Mouse (Mus musculus) stomach, embryonic 16.5 days (tissue): ENCODE results near the gene Crebbp. TPM values are rescaled to one million over a fixed set of nuclear protein-coding genes. Genes with fewer than 3 reads are reported as not detected.

Experiments
- ATAC-seq: fragments of 200-750 bp; cut with Nextera tagmentation; 2 replicates; pipeline ENCODE4 v1.8.0; 2017; ENCODE audit warnings: moderate number of reproducible peaks, moderate TSS enrichment; ENCODE audit not compliant: insufficient read depth, low FRiP score
- H3K27ac ChIP-seq: fragments of 300-500 bp; sonication (generic); 2 replicates; pipeline ENCODE4 v1.5.1; 2014; ENCODE audit warnings: low read length
- H3K27me3 ChIP-seq: fragments of 300-500 bp; sonication (generic); 2 replicates; pipeline ENCODE4 v1.6.1; 2014; ENCODE audit warnings: low read length, control low read depth, mixed read lengths; ENCODE audit not compliant: control insufficient read depth, insufficient read depth
- H3K36me3 ChIP-seq: fragments of 300-500 bp; sonication (generic); 2 replicates; pipeline ENCODE4 v1.6.1; 2014; ENCODE audit warnings: low read length; ENCODE audit not compliant: control insufficient read depth, insufficient read depth
- H3K4me1 ChIP-seq: fragments of 300-500 bp; sonication (generic); 2 replicates; pipeline ENCODE4 v1.6.1; 2014; ENCODE audit warnings: low read length, control low read depth, mixed read lengths; ENCODE audit not compliant: control insufficient read depth, insufficient read depth
- H3K4me2 ChIP-seq: fragments of 300-500 bp; sonication (generic); 2 replicates; pipeline ENCODE4 v1.6.1; 2014; ENCODE audit warnings: low read depth, low read length, mixed read lengths
- H3K4me3 ChIP-seq: fragments of 300-500 bp; sonication (generic); replicated peaks from 2 replicates; pipeline ENCODE4 v1.5.1; 2014; ENCODE audit warnings: mild to moderate bottlenecking, low read length
- H3K9ac ChIP-seq: fragments of 300-500 bp; sonication (generic); 2 replicates; pipeline ENCODE4 v1.6.1; 2014; ENCODE audit warnings: low read length
- H3K9me3 ChIP-seq: fragments of 300-500 bp; sonication (generic); replicated peaks from 2 replicates; pipeline ENCODE4 v1.6.1; 2016; ENCODE audit warnings: low read length, control low read depth; ENCODE audit not compliant: control insufficient read depth
- WGBS: fragments of 180-500 bp; shearing (Covaris S2); extraction: QIAGEN DNeasy Blood & Tissue Kit; methylation state at CpG from one replicate; pipeline ENCODE4 v1.1.7; 2014; 5-methylcytosine and 5-hydroxymethylcytosine counted together
- polyA plus RNA-seq: library from polyadenylated mRNA; unstranded; fragments of >200 nt; fragmentation: Nextera tagmentation; extraction: Ambion mirVana; gene quantifications from 2 replicates; pipeline ENCODE4 v1.2.1, GENCODE M21; 2015

Crebbp gene
- polyA plus RNA-seq, 1 experiment from 2014 or later = 28.0 TPM

GRCm38 (mm10) chr16:4175134-4175533 lies 38.7 kb downstream of the Crebbp start:
- no peaks in the 10 kb centered on the region for H3K4me1 ChIP-seq
- no peak overlapping the region for H3K27ac ChIP-seq
- H3K9me3 ChIP-seq = peaks cover 4% of the 10 kb centered on the region; the same call in 1 of the 2 replicates
- no peaks in the 10 kb centered on the region for H3K27me3 ChIP-seq
- H3K36me3 ChIP-seq = peaks cover 22% of the 10 kb centered on the region; the same call in 1 of the 2 replicates
- H3K4me3 ChIP-seq = no peak overlapping the region
- H3K9ac ChIP-seq = no peak overlapping the region
- H3K4me2 ChIP-seq = no peak overlapping the region
- no peak for ATAC-seq
- WGBS = 95% methylated on average over 3 of the region's 3 CpGs

- Histone ChIP-seq H3K9ac (no peak overlapping the region), H3K4me3 (no peak overlapping the region), H3K27ac (no peak overlapping the region), H3K4me2 (no peak overlapping the region), H3K27me3 (no peaks in the 10 kb centered on the region), H3K36me3 (peaks cover 12% of the 10 kb centered on the region), H3K4me1 (no peaks in the 10 kb centered on the region), H3K9me3 (no peaks in the 10 kb centered on the region)
- ATAC-seq = no peak
- 81% methylated on average over 3 of the region's 3 CpGs for WGBS
Observed at GRCm38 (mm10) chr16:4169530-4169929, 44.3 kb downstream of the Crebbp start.

- no peak for ATAC-seq
- H3K4me1 ChIP-seq = no peaks in the 10 kb centered on the region
- H3K27ac ChIP-seq = no peak overlapping the region
- no peak overlapping the region for H3K4me3 ChIP-seq
- peaks cover 12% of the 10 kb centered on the region for H3K36me3 ChIP-seq
- no peaks in the 10 kb centered on the region for H3K27me3 ChIP-seq
- no peak overlapping the region for H3K9ac ChIP-seq
- no peak overlapping the region for H3K4me2 ChIP-seq
- 96% methylated on average over 1 of the region's 1 CpGs for WGBS
- H3K9me3 ChIP-seq = no peaks in the 10 kb centered on the region
Observed at GRCm38 (mm10) chr16:4168476-4168875, 45.3 kb downstream of the Crebbp start.

DNA sequence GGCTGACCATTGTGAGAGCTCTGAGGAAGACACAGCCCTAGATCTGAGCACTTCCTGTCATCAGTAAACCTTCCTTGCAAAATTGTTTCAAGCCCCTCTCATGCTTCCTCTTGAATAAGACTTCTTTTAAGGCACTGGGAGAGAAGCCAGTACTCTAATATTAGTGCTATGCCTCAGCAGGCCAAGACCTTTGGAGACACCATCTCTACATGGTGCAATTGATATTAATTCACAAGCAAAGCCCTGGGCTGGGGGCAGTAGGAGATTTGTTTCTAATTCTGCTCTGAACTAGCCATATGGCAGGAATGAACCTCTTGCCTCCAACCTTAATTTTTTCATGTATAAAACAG lies 52.9 kb downstream of the Crebbp start:
- Histone ChIP-seq H3K4me3 (no peak overlapping the region), H3K9ac (no peak overlapping the region), H3K27me3 (no peaks in the 10 kb centered on the region), H3K4me1 (peaks cover 21% of the 10 kb centered on the region; the same call in 1 of the 2 replicates), H3K9me3 (no peaks in the 10 kb centered on the region), H3K36me3 (no peaks in the 10 kb centered on the region), H3K4me2 (no peak overlapping the region), H3K27ac (no peak overlapping the region)
- ATAC-seq = peak; percentile 37; the same call in 1 of the 2 replicates

DNA sequence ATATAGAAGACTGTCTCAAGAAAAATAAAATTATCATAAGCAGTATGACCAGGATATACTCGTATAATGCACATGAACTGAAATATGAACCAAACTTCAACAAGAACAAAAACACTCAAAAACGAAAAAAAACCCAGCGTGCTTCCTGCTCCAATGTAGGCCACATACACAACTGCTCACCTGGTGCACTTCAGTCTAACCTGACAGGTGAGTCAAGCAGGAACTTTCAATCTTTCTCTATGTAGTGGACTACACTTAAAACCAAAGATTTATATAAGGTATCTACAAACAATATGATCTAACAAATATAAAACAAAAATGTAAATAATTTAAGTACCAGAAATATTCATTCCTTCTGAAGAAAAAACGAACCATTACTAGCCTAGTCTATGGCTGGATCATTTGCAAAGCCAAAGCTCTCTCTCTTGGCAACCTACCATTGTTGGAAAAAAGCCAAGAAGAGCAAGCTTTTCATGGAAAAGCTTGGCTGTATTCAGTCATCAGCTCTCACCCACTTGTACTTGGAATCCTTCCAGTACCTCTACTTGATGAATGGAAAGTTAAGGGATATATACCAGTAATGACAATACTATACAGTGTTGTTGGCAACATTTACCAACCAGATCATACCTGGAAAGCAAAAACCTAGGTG lies 53.4 kb downstream of the Crebbp start:
- H3K27ac ChIP-seq = no peak overlapping the region

DNA sequence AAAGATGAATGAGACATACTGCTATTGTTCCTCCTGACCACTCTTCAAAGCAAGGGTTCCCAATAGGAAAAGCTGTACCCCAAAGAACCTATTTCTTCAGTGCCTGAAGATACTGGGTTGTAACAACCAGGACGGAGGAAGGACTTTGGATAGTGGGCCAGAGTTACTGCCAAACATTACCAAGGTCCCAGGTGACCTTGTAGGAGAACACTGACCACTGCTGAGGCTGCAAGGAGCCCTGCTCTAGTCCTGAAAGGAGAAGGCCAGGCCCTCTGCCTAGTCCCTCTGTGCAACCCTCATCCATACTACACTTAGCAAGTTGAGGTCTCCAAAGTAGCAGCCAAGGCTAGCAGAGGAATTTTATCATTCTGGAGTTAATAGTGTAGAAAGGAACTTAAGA lies 60.7 kb downstream of the Crebbp start:
- Histone ChIP-seq H3K4me3 (no peak overlapping the region), H3K9me3 (no peaks in the 10 kb centered on the region), H3K27ac (no peak overlapping the region), H3K4me1 (0 out of 2 replicates have a peak, but pooled peaks cover 2% of the 10 kb centered on the region), H3K4me2 (no peak overlapping the region), H3K27me3 (no peaks in the 10 kb centered on the region), H3K9ac (no peak overlapping the region), H3K36me3 (no peaks in the 10 kb centered on the region)
- 89% methylated on average over 1 of the region's 1 CpGs for WGBS
- ATAC-seq = no peak

More for the DNA sequence above, 53.4 kb downstream of the Crebbp start:
- peak; percentile 71; the same call in 1 of the 2 replicates for ATAC-seq
- H3K9me3 ChIP-seq = no peaks in the 10 kb centered on the region
- no peak overlapping the region for H3K4me2 ChIP-seq
- no peak overlapping the region for H3K4me3 ChIP-seq
- peaks cover 21% of the 10 kb centered on the region; the same call in 1 of the 2 replicates for H3K4me1 ChIP-seq
- H3K27me3 ChIP-seq = no peaks in the 10 kb centered on the region
- WGBS = 77% methylated on average over 4 of the region's 4 CpGs
- H3K9ac ChIP-seq = no peak overlapping the region
- no peaks in the 10 kb centered on the region for H3K36me3 ChIP-seq

DNA sequence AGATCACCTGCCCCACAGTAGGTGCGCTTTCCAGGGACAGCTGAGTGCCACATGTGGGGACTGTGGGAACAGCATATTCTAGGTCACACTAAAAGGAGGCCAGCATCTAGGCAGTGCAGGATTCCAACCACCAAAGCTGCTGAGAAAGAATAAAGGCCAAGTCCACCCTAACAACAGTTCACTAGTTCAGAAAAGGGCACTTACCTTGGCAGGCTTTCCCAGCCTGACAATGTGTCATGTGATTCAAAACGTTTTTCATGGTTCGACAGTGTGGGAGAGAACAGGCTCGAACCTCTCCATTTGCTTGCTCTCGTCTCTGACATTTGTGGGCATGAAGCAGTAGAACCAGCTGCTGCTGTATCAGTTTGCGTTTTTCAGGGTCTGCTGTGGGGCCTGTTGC lies 75.3 kb downstream of the Crebbp start:
- H3K4me2 ChIP-seq = no peak overlapping the region
- H3K27me3 ChIP-seq = no peaks in the 10 kb centered on the region
- no peaks in the 10 kb centered on the region for H3K9me3 ChIP-seq
- H3K4me3 ChIP-seq = no peak overlapping the region
- WGBS = 71% methylated on average over 6 of the region's 6 CpGs
- no peak overlapping the region for H3K27ac ChIP-seq
- no peak overlapping the region for H3K9ac ChIP-seq
- H3K4me1 ChIP-seq = no peaks in the 10 kb centered on the region
- H3K36me3 ChIP-seq = peaks cover 12% of the 10 kb centered on the region
- no peak for ATAC-seq

GRCm38 (mm10) chr16:4133754-4134153 lies 80.0 kb downstream of the Crebbp start:
- no peak overlapping the region for H3K4me2 ChIP-seq
- WGBS = 89% methylated on average over 1 of the region's 1 CpGs
- no peak overlapping the region for H3K27ac ChIP-seq
- ATAC-seq = no peak
- no peak overlapping the region for H3K4me3 ChIP-seq
- H3K9me3 ChIP-seq = no peaks in the 10 kb centered on the region
- peaks cover 12% of the 10 kb centered on the region for H3K36me3 ChIP-seq
- no peaks in the 10 kb centered on the region for H3K27me3 ChIP-seq
- no peaks in the 10 kb centered on the region for H3K4me1 ChIP-seq
- no peak overlapping the region for H3K9ac ChIP-seq

GRCm38 (mm10) chr16:4128894-4129293 lies 84.9 kb downstream of the Crebbp start:
- no peaks in the 10 kb centered on the region for H3K4me1 ChIP-seq
- H3K4me2 ChIP-seq = no peak overlapping the region
- H3K27me3 ChIP-seq = no peaks in the 10 kb centered on the region
- no peak overlapping the region for H3K4me3 ChIP-seq
- H3K9me3 ChIP-seq = no peaks in the 10 kb centered on the region
- no peak overlapping the region for H3K27ac ChIP-seq
- H3K9ac ChIP-seq = no peak overlapping the region
- H3K36me3 ChIP-seq = peaks cover 15% of the 10 kb centered on the region
- WGBS = 75% methylated on average over 1 of the region's 1 CpGs
- ATAC-seq = no peak
